Mouse (Mus musculus) pancreas, adult 10 weeks (tissue): ENCODE measurements around the gene Gm10192. TPM values are rescaled to one million over a fixed set of nuclear protein-coding genes. Genes with fewer than 3 reads are reported as not detected.

ENCODE experiments used
- polyA plus RNA-seq: library from polyadenylated mRNA; stranded (reverse); fragments of 350-450 nt; fragmentation: Illumina TruSeq; extraction: RNeasy Lipid Tissue Mini Kit (QIAGEN cat#74804); gene quantifications from one replicate; pipeline ENCODE4 v1.2.3, GENCODE M21; 2015; ENCODE audit warnings: low read depth, low replicate concordance; ENCODE audit not compliant: insufficient read depth

Gm10192 gene
- not detected for polyA plus RNA-seq

GRCm38 (mm10) chr4:97183066-97183465, at the start of gene Gm10192:
Gm10192 (minus strand) TSS chr4:97183166.

